Comparison of ENCODE assay signal across 9 mouse cellular contexts in the genomic region with DNA sequence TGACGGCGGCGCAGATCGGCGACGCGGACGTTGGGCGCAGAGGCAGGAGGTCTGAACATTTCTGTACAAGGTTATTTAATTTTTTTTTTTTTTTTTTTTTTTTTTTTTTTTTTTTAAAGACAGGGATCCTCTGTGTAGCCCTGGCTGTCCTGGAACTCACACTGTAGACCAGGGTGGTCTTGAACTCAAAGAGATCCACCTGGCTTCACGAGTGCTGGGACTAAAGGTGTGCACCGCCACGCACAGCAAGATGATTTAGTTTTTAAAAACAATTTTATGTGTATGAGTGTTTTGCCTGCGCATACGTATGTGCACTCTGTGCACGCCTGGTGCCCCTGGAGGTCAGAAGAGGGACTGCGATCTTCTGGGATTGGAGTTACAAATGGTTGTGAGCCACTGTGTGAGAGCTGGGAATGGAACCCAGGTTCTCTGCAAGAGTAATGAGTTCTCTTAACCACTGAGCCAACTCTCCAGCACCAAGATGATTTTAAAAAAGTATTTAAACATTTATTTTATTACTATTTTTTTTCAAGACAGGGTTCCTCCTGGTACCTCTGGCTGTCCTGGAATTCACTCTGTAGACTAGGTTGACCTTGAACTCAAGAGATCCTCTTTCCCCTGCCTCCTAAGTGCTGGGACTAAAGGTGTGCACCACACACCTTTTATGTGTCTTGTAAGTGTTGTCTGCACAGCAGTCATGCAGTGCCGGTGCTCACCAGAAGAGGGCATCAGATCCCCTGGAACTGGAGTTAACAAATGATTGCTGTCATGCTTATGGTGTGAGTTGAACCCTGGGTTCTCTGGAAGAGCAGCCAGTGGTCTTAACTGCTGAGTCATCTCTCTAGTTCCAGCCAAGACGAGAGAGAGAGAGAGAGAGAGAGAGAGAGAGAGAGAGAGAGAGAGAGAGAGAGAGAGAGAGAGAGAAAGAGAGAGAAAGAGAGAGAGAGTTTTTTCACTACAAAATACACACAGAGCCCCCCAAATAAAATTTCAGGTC. TPM values are rescaled to one million over a fixed set of nuclear protein-coding genes. Genes with fewer than 3 reads are reported as not detected.
A peak's percentile ranks its signal among the peaks of the same experiment; 100 is the strongest.
DNase-seq lines count a peak whose midpoint lies in the region; TF ChIP-seq lines count a peak whose summit lies in the region.
"Had no signal": no experiment of that assay in that cellular context is flagged by ENCODE, and none has a peak within 500 bp of the region (broad histone marks: within the 10 kb centered on the region; RNA-seq: fewer than 3 reads in every experiment).

TSS of gene Gm7075 (minus strand) at position 51 of the 997 bp plus-strand sequence.

- TF ChIP-seq POLR2A in brain, embryonic 14.5 days (IDR thresholded peaks at IDR 0.05; ENCODE audit: borderline replicate concordance, extremely low read depth, insufficient read depth, insufficient read length, poor library complexity, severe bottlenecking) = no peak

- TF ChIP-seq CTCF in brain, embryonic 14.5 days (IDR thresholded peaks at IDR 0.05; ENCODE audit: borderline replicate concordance, extremely low read depth, insufficient read depth, insufficient read length) = peak; percentile 55; the same call in 1 of the 2 replicates

- DNase-seq in gastrocnemius, adult 18-20 months (ENCODE audit: low spot score) = peak; percentile 23
- no peak for DNase-seq in gastrocnemius, postnatal 4 days (ENCODE audit: low spot score in 2 of 2)
- peak; percentile 14 for DNase-seq in ovary, postnatal 10 days (ENCODE audit: low spot score)
- DNase-seq in ovary, adult 18-20 months (ENCODE audit: low spot score) = no peak
- DNase-seq in brain, embryonic 14.5 days (ENCODE audit: low read depth) = peak; percentile 27
- peak; percentile 67 to 73 for DNase-seq in kidney, postnatal 4 days
- DNase-seq in ovary, postnatal 14 days (ENCODE audit: low spot score) = peak; percentile 36
- DNase-seq in yolk sac, embryonic 10.5 days (ENCODE audit: low spot score) = no peak

RNA-seq across cellular contexts. Expression of gene Gm7075, which starts in this region (rescaled TPM):
- total RNA-seq in gastrocnemius, adult 18-20 months (2021) = not detected
- total RNA-seq in gastrocnemius, postnatal 4 days (2021) = not detected
- polyA plus RNA-seq in brain, embryonic 14.5 days (2012; rRNA removed) = not detected in 2 replicates
- polyA plus RNA-seq: liver, embryonic 15.5 days had no signal

Comparison
In these comparisons a context has a peak if more than half of its experiments do, and no peak if none do; other contexts are left out.
1. DNase-seq: peak in ovary, postnatal 10 days (single experiment), kidney, postnatal 4 days (2 of 2) and ovary, postnatal 14 days (single experiment); none in gastrocnemius, postnatal 4 days (0 of 2), ovary, adult 18-20 months (single experiment) and yolk sac, embryonic 10.5 days (single experiment).
2. Peak in DNase-seq in gastrocnemius, adult 18-20 months; RNA of the gene not detected or under 1 TPM.
3. Peak in DNase-seq in brain, embryonic 14.5 days; RNA of the gene not detected or under 1 TPM.